Mouse (Mus musculus): ENCODE results near the gene Atf6.

- TF ChIP-seq CTCF (IDR thresholded peaks at IDR 0.05; ENCODE audit: low read depth) = no peak
- no peak for TF ChIP-seq EP300 (IDR thresholded peaks at IDR 0.05; ENCODE audit: low read depth)
Measured at GRCm38 (mm10) chr1:170700496-170701027, 167.0 kb downstream of the Atf6 start.

All from liver, postnatal 0 days (tissue).